Mouse (Mus musculus) retina, embryonic 14.5 days (tissue): Measurements from ENCODE around the gene Fgd3.

Source experiments
- DNase-seq: peaks from one replicate; pipeline ENCODE4 v3.0.0-alpha.2; 2015; ENCODE audit warnings: low spot score

The Fgd3 gene

DNA sequence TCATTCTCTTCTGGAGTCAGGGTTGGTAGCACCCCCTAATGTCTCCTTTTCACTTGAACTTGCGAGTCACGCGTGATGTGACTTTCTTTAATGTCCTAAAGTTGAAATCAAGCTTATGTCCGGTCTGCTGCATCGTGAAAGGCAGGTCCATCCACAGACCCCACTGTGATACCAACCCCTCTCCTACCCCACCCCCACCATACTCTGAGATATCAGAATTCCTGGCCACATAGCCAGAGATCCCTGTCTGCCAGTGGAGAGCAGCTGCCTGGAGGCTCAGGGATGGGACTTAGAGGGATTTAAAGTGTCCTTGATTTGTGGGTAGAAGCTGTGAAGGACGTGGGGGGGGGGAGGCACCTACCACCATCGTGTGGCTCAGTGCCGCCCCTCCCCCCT is 71.6 kb downstream of the Fgd3 start, which contains the start of gene Susd3:
Gene Susd3 (minus strand): TSS at position 240 of the 396 bp plus-strand sequence.
- DNase-seq = peak; percentile 32

GRCm38 (mm10) chr13:49247740-49248466 is 72.2 kb downstream of the Fgd3 start:
- peak; percentile 59 for DNase-seq

- DNase-seq = no peak
Measured at GRCm38 (mm10) chr13:49247232-49247739, 72.8 kb downstream of the Fgd3 start.

- no peak for DNase-seq
Measured at GRCm38 (mm10) chr13:49246626-49247025, 73.5 kb downstream of the Fgd3 start.

- DNase-seq = no peak
Measured at GRCm38 (mm10) chr13:49246011-49246410, 74.1 kb downstream of the Fgd3 start.

DNA sequence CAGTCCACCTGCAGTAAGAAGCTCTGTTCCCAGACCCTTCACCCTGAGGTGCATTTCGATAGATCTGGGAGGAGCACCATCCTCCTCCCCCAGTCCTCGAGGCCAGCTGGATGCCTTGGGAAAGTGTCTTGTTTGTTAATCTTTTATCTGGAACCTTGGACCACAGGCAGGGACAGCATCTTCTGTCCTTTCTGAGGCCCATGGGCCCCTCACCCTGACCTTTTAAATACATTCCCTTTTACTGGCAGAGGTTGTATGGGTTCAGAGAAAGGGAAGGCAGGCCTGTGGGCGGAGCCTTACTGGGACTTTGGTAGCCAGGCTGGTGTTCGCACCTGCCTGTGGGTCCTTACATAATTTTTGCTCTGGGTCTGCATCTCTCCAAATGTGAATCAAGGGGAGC is 74.9 kb downstream of the Fgd3 start:
- DNase-seq = no peak

DNA sequence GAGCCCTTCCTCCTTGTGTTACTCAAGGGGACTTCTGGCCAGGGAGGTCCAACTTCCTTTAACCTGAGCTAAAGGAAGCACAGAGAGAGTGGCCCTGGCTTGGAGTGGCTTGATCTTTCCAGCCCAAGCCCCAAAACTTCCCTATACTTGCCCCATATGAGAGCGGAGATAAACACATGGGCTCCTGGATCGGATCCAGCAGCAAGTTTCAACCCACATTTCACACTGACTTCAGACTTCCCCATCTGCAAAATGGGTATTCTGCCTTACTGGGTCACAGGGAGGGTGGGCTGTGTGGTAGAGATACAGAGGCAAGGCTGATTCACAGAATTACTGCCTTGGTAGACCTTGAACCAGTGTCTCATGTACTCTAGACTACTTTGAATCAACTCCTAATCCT is 76.6 kb downstream of the Fgd3 start:
- DNase-seq = no peak

DNA sequence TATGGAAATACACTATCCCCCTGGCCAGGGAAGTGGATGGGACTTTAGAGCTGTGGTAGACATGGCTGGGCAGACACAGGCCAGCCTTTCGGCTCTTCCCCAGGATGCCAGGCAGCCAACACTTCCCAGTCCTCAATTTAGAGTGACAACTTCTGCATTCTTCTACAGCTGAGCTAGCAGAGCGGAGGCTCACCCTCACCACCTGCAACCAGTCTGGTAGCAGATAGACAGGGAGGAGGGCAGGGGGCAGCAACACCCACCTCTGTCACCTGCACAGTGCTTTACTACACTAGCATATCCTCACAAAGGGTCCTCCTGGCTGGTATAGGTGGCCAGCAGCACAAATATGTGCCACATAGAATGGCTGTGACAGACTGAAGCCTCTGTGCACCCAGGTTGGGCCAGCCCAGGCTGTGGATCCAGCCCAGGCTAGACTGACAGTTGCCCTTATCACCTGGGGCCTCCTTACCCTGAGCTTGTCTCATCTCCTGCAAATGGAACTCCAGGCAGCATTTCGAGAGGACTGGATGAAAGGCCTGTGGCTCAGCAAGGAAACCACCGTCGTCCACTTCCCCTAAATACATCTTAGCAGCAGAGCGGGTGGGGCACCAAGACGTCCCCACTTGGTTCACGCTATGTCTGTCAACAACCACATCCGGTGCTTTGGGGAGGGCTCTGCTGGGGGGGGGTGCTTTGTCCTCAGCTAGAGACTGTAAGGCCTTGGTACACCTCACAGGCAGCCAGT is 77.6 kb downstream of the Fgd3 start:
- no peak for DNase-seq

DNA sequence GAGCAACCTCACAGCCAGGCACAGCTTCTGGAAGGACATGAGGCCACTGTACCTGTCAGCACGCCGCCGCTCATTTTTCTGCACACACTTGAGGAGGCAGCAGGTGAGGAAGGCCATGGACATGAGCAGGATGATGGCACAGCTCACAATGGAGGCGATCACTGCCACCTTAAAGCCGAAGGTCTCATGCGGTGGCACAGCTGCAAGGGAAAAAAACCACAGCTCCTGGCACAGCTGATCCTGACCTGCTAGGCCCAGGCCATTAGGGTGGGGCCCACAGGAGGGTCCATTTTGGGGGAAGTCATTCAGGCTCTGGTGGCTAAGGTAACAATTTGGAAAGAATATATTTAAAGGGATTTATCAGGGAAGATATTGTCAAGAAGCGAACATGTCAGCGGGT is 81.4 kb downstream of the Fgd3 start:
- DNase-seq = no peak

DNA sequence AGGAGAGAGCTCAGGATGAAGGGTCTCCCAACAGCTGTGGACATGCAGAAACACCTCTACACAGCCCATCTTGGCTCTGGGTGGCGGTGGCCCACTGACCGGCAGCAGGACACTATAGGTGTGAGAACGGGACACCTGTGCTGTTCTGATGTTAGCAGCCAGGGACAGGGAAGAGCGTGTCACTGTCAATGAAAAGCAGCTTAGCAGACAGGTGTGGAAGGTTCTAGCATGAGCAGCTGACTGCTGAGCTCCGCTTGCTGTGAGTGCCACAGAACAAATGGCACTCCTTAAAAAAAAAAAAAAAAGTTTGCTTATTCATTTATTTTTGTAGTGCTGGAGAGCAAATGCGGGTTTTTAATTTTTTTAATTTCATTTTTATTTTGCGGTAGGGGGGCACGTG is 82.5 kb downstream of the Fgd3 start:
- DNase-seq = no peak

DNA sequence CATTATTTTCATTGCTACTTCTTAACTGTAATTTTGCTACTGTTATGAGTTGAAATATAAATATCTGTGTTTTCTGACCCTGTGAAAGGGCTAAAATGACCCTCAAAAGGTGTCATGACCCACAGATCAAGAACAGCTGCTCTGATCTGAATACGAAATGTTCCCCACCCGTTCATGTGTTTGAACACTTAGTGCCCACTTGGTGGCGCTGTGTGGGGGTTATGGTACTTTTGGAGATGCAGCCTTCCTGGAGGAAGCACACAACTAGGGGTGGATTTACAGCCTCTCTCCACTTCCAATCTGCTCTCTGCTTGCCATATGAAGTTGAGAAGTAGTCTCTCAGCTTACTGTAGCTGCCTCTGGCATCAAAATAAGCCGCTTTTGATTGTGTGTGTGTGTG is 85.4 kb downstream of the Fgd3 start:
- DNase-seq = no peak

DNA sequence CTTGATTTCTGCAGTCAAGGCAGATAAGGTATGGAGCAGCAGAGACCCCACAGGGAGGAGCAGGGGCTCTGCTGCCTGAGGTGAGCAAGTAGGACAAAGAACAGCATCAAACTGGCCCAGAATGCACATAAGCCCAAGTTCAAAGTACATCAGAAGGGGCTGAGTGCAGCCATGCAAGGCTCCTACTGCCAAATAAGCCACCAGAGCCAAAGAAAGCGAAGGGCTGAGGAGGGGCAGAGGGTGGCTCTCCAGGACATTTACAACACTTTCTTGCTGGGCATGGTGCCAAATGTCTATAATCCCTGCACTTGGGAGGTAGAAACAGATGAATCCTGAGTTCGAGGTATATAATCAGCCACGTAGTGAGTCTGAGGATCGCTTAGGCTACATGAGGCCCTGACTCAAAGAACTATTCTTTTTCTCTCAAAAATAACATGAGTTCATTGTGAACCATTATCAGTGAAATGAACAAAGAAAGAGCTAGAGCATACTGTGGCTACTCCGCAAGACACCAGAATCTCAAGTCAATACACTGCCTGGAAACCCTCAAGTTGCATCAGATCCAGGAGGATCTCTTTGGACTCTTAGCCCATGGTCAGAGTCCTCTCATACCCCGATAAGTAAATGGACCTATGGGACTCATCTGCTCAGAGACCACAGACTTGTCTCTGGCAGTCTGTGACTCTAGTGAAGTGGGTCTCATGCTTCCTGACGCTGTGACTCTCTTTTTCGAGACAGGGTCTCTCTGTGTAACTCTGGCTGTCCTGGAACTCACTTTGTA is 86.1 kb downstream of the Fgd3 start:
- no peak for DNase-seq

DNA sequence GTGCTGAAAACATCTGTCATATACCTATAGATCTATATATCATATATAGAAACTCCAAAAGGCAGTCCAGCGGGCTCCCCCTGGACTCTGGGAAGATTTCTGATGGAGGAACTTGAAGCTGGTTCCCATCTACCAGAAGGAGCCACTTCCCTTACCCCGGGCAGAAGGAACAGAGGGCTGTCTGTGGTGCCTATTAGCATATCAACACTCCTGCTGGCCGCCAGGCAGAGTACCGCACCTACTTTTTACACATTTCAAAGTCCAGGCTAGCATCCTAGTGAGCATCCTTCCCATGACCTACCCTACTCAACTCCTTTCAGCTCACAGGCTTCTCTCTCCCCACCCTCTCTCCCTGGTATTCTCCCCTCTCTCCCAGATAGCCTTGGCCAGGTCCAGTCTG is 94.5 kb downstream of the Fgd3 start:
- no peak for DNase-seq

DNA sequence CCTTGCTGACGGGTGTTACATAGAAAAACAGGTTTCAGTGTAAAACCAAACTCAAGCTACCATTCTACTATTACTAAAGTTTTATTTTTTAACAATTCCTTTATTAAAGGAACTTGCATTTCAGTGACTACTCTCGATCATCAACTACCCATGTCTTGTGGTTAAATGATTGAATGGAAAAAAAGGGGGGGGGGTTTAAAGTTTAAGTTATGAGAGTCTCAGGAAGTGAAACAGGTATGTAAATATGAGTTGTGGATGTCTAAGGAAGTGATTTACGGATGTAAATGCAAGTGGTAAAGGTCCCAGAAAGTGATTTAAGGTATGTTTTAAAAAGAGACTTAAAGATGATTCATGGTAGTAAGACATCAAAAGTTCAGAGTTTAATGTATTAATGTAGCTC is 95.0 kb downstream of the Fgd3 start:
- no peak for DNase-seq

- no peak for DNase-seq
Measured at GRCm38 (mm10) chr13:49224729-49225128, 95.4 kb downstream of the Fgd3 start.

GRCm38 (mm10) chr13:49224314-49224713 is 95.8 kb downstream of the Fgd3 start:
- DNase-seq = no peak

GRCm38 (mm10) chr13:49220912-49221311 is 99.2 kb downstream of the Fgd3 start:
- DNase-seq = no peak

GRCm38 (mm10) chr13:49219367-49219766 is 100.7 kb downstream of the Fgd3 start:
- DNase-seq = no peak

GRCm38 (mm10) chr13:49218651-49219050 is 101.5 kb downstream of the Fgd3 start:
- DNase-seq = peak; percentile 32

GRCm38 (mm10) chr13:49216808-49217561 is 103.1 kb downstream of the Fgd3 start:
- no peak for DNase-seq

DNA sequence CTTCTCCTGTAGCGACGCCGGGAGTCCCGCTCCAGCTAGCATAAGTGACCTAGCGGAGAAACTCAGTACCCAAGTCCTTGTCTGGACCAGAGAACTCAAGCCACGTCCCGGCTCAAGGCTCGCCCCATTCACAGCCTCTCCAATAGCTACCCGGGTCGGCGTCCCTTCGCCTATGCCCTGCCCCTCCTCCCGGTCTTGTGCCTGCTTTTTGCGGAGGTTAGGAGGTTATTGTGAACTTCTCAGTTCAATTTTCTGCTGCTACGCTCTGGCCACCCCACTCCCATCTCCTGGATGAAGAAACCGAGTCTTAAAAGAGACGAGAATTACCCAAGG is 103.9 kb downstream of the Fgd3 start:
- DNase-seq = no peak
